Mouse (Mus musculus) granulocyte monocyte progenitor cell, adult 5-6 weeks (primary cell): Measurements from ENCODE around the gene Pak7. TPM values are rescaled to one million over a fixed set of nuclear protein-coding genes. Genes with fewer than 3 reads are reported as not detected.

Experiments used
- ATAC-seq: replicated peaks from 2 replicates; pipeline ENCODE4 v1.8.0; 2016; ENCODE audit warnings: mild to moderate bottlenecking, moderate TSS enrichment, inconsistent platforms; ENCODE audit not compliant: poor library complexity, severe bottlenecking
- total RNA-seq, 2 experiments: library from RNA; stranded (forward) in 1 of 2; stranded (reverse) in 1 of 2; fragments of 200-712, 200-1000 nt in 1 of 2; fragments of >200 nt in 1 of 2; fragmentation: Nextera tagmentation in 1 of 2; gene quantifications; 2 replicates each; pipeline ENCODE4 v1.2.3; 2014 to 2017

Pak7 gene
- total RNA-seq, 2 experiments from 2014 or later = not detected

- no peak for ATAC-seq
These were observed 336.8 kb downstream of the Pak7 start for GRCm38 (mm10) chr2:136050793-136051615.

GRCm38 (mm10) chr2:136048464-136048863, 339.3 kb downstream of the Pak7 start:
- no peak for ATAC-seq

Other genes starting within 250 kb of the Pak7 start
- not detected in 2 replicates for gene Ankef1, start 113.9 kb upstream of the Pak7 start, total RNA-seq (2014; fragmentation: Nextera tagmentation)
- gene Ankef1, start 113.9 kb upstream of the Pak7 start, total RNA-seq (2017) = not detected in 2 replicates